Mouse (Mus musculus): ENCODE data around the gene Ing4. TPM values are rescaled to one million over a fixed set of nuclear protein-coding genes. Genes with fewer than 3 reads are reported as not detected.

Ing4 gene
- polyA plus RNA-seq, 1 experiment from 2014 or later, result 141 TPM

Small RNA genes within 50 kb of the gene (microRNA-seq; reads per million reads assigned to microRNA genes)
- not detected for gene Mir7045

Other genes starting within 250 kb of the Ing4 start
- gene Spsb2, start 231.1 kb upstream of the Ing4 start, polyA plus RNA-seq (2015; fragmentation: Nextera tagmentation; extraction: Ambion mirVana), result 9.6 and 10.1 TPM in 2 replicates
- gene Tpi1, start 225.5 kb upstream of the Ing4 start, polyA plus RNA-seq (2015; fragmentation: Nextera tagmentation; extraction: Ambion mirVana), result 415 and 461 TPM in 2 replicates
- gene Usp5, start 210.3 kb upstream of the Ing4 start, polyA plus RNA-seq (2015; fragmentation: Nextera tagmentation; extraction: Ambion mirVana), result 220 and 223 TPM in 2 replicates
- gene Cdca3, start 210.2 kb upstream of the Ing4 start, polyA plus RNA-seq (2015; fragmentation: Nextera tagmentation; extraction: Ambion mirVana), result 18.2 and 19.5 TPM in 2 replicates
- gene Gnb3, start 199.5 kb upstream of the Ing4 start, polyA plus RNA-seq (2015; fragmentation: Nextera tagmentation; extraction: Ambion mirVana), result 2.3 and 2.4 TPM in 2 replicates
- 13.4 and 15.4 TPM in 2 replicates for gene P3h3, start 182.0 kb upstream of the Ing4 start, polyA plus RNA-seq (2015; fragmentation: Nextera tagmentation; extraction: Ambion mirVana)
- gene Gpr162, start 175.8 kb upstream of the Ing4 start, polyA plus RNA-seq (2015; fragmentation: Nextera tagmentation; extraction: Ambion mirVana), result 36.6 and 40.0 TPM in 2 replicates
- gene Cd4, start 151.5 kb upstream of the Ing4 start, polyA plus RNA-seq (2015; fragmentation: Nextera tagmentation; extraction: Ambion mirVana), result 0.11 TPM in 1 of 2 replicates, not detected in the other
- 2.5 and 3.9 TPM in 2 replicates for gene Lag3, start 128.1 kb upstream of the Ing4 start, polyA plus RNA-seq (2015; fragmentation: Nextera tagmentation; extraction: Ambion mirVana)
- 700 and 743 TPM in 2 replicates for gene Ptms, start 119.7 kb upstream of the Ing4 start, polyA plus RNA-seq (2015; fragmentation: Nextera tagmentation; extraction: Ambion mirVana)
- gene Mlf2, start 108.4 kb upstream of the Ing4 start, polyA plus RNA-seq (2015; fragmentation: Nextera tagmentation; extraction: Ambion mirVana), result 543 and 556 TPM in 2 replicates
- 87.6 and 94.0 TPM in 2 replicates for gene Cops7a, start 74.2 kb upstream of the Ing4 start, polyA plus RNA-seq (2015; fragmentation: Nextera tagmentation; extraction: Ambion mirVana)
- gene Pianp, start 43.1 kb upstream of the Ing4 start, polyA plus RNA-seq (2015; fragmentation: Nextera tagmentation; extraction: Ambion mirVana), result 69.1 and 87.1 TPM in 2 replicates
- 11.2 and 14.2 TPM in 2 replicates for gene Zfp384, start 30.6 kb upstream of the Ing4 start, polyA plus RNA-seq (2015; fragmentation: Nextera tagmentation; extraction: Ambion mirVana)
- 18.0 and 18.3 TPM in 2 replicates for gene Acrbp, start 9.9 kb downstream of the Ing4 start, polyA plus RNA-seq (2015; fragmentation: Nextera tagmentation; extraction: Ambion mirVana)
- gene Lpar5, start 28.2 kb downstream of the Ing4 start, polyA plus RNA-seq (2015; fragmentation: Nextera tagmentation; extraction: Ambion mirVana), result 0.45 and 0.60 TPM in 2 replicates
- 59.7 and 74.3 TPM in 2 replicates for gene Chd4, start 56.2 kb downstream of the Ing4 start, polyA plus RNA-seq (2015; fragmentation: Nextera tagmentation; extraction: Ambion mirVana)
- gene Nop2, start 92.1 kb downstream of the Ing4 start, polyA plus RNA-seq (2015; fragmentation: Nextera tagmentation; extraction: Ambion mirVana), result 49.2 and 49.3 TPM in 2 replicates
- gene Iffo1, start 105.5 kb downstream of the Ing4 start, polyA plus RNA-seq (2015; fragmentation: Nextera tagmentation; extraction: Ambion mirVana), result 21.1 and 21.2 TPM in 2 replicates
- 1,326 and 1,443 TPM in 2 replicates for gene Gapdh, start 126.7 kb downstream of the Ing4 start, polyA plus RNA-seq (2015; fragmentation: Nextera tagmentation; extraction: Ambion mirVana)
- gene Ncapd2, start 151.9 kb downstream of the Ing4 start, polyA plus RNA-seq (2015; fragmentation: Nextera tagmentation; extraction: Ambion mirVana), result 39.4 and 41.2 TPM in 2 replicates
- 132 TPM in 2 replicates for gene Mrpl51, start 152.0 kb downstream of the Ing4 start, polyA plus RNA-seq (2015; fragmentation: Nextera tagmentation; extraction: Ambion mirVana)
- 14.2 and 21.2 TPM in 2 replicates for gene Vamp1, start 175.8 kb downstream of the Ing4 start, polyA plus RNA-seq (2015; fragmentation: Nextera tagmentation; extraction: Ambion mirVana)
- 7.4 and 8.3 TPM in 2 replicates for gene Tapbpl, start 192.1 kb downstream of the Ing4 start, polyA plus RNA-seq (2015; fragmentation: Nextera tagmentation; extraction: Ambion mirVana)
- 1.1 and 2.0 TPM in 2 replicates for gene Cd27, start 197.2 kb downstream of the Ing4 start, polyA plus RNA-seq (2015; fragmentation: Nextera tagmentation; extraction: Ambion mirVana)
- gene Tuba3a, start 246.3 kb downstream of the Ing4 start, polyA plus RNA-seq (2015; fragmentation: Nextera tagmentation; extraction: Ambion mirVana), result not detected in 2 replicates